Mouse (Mus musculus): ENCODE measurements around the gene Slc35e3. TPM values are rescaled to one million over a fixed set of nuclear protein-coding genes. Genes with fewer than 3 reads are reported as not detected.
"Not testable (repeated sequence)": the region's sequence is repeated elsewhere in the genome, so short reads cannot be mapped to it uniquely, and the experiment has no call there.

Slc35e3 gene
- polyA plus RNA-seq, 1 experiment from 2014 or later: 22.1 TPM

DNA sequence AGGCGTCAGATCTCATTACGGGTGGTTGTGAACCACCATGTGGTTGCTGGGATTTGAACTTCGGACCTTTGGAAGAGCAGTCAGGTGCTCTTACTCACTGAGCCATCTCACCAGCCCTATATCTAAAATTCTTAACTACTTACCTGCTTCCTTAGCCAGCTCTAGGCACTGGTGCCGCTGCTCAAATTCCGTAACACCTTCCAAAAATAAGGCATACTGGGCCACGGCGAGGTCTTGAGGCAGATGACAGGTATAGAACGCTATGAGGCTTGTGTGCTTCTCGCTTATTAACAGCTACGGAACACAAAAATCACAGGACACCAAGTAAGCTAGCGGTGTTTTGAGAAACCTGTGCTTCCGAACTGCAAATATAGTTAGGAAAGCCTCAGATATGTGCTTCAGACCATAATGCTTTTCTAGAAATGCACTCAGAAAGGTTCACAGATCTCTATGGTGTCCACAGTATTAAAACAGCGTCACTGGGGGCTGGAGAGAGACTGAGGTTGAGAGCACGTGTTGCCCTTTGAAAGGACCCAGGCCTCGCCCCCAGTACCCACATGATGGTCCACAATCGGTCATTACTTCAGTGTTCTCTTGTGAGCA lies 17.5 kb upstream of the Slc35e3 start:
- peaks cover 100% of the 10 kb centered on the region for H3K36me3 ChIP-seq
- 95% methylated on average over 16 of the region's 16 CpGs for WGBS
- no peak overlapping the region for H3K27ac ChIP-seq
- no peak for DNase-seq (ENCODE audit: low spot score)
- no peaks in the 10 kb centered on the region for H3K27me3 ChIP-seq (ENCODE audit: low read depth, poor library complexity, severe bottlenecking)
- H3K9me3 ChIP-seq (replicated peaks): no peaks in the 10 kb centered on the region
- no peaks in the 10 kb centered on the region for H3K4me1 ChIP-seq
- H3K4me3 ChIP-seq: no peak overlapping the region

DNA sequence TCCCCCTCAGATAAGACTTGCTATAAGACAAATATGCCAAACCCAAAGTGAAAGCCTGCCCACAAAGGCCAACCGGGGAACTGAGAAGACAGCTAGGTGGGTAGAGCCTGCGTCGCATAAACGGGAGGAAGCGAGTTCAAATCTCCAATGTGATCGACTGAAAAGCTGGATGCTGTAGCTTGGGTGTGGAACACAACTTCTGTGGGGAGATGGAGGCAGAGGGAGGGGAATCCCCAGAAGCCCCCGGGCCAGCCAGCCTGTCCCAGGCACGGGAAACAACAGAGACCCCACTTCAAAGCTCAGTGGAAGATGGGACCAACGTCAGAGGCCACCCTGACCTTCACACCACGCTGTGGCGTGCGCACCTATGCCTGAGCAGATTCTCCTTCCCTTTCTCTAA lies 16.8 kb upstream of the Slc35e3 start:
- H3K9me3 ChIP-seq (replicated peaks): no peaks in the 10 kb centered on the region
- H3K4me1 ChIP-seq: no peaks in the 10 kb centered on the region
- no peak overlapping the region for H3K4me3 ChIP-seq
- no peak overlapping the region for H3K27ac ChIP-seq
- DNase-seq (ENCODE audit: low spot score): no peak
- H3K27me3 ChIP-seq (ENCODE audit: low read depth, poor library complexity, severe bottlenecking): no peaks in the 10 kb centered on the region
- 97% methylated on average over 12 of the region's 12 CpGs for WGBS
- H3K36me3 ChIP-seq: peaks cover 100% of the 10 kb centered on the region

DNA sequence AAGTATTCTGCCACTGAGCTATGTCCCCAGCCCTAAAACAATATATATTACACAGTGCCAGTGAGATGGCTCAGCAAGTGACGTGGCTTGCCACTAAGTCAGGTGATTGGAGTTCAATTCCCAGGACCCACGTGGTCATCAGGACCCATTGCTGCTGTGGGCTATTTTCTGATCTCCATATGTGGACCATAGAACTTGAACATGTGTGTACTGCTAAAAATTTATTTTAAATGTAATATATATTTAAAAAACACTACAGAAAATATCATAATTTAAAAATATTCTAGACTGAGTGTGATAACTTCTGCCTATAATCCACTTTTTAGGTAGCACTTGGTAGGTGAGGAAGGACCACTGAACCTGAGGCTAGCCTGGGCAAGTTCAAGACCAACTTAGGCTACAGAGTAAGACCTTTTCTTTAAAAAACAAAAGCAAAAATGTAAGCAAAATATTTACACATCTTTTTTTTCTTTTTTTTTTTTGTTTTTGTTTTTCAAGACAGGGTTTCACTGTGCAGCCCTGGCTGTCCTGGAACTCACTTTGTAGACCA lies 16.2 kb upstream of the Slc35e3 start:
- WGBS: 94% methylated on average over 2 of the region's 2 CpGs
- H3K36me3 ChIP-seq: peaks cover 100% of the 10 kb centered on the region

DNA sequence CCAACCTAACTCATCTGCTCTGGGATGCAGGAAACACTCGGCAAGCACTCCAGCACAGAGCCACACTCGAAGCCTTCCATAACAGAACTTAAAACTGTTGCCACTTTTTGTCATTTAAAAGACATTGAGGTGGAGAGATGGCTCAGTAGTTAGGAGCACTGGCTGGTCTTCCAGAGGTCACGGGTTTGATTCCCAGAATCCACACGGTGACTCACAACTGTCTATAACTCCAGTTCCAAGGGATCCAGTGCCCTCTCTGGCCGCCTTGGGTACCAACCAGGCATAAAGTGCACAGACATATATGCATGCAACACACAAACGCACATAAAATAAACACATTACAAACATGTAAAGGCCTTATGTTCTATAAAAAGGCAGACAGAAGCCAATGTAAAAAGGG lies 15.4 kb upstream of the Slc35e3 start:
- no peak overlapping the region for H3K27ac ChIP-seq

More for the DNA sequence above, 16.2 kb upstream of the Slc35e3 start:
- Histone ChIP-seq H3K9me3 (replicated peaks) (no peaks in the 10 kb centered on the region), H3K27me3 (ENCODE audit: low read depth, poor library complexity, severe bottlenecking) (no peaks in the 10 kb centered on the region), H3K4me1 (no peaks in the 10 kb centered on the region), H3K4me3 (no peak overlapping the region), H3K27ac (no peak overlapping the region)
- DNase-seq (ENCODE audit: low spot score): no peak

DNA sequence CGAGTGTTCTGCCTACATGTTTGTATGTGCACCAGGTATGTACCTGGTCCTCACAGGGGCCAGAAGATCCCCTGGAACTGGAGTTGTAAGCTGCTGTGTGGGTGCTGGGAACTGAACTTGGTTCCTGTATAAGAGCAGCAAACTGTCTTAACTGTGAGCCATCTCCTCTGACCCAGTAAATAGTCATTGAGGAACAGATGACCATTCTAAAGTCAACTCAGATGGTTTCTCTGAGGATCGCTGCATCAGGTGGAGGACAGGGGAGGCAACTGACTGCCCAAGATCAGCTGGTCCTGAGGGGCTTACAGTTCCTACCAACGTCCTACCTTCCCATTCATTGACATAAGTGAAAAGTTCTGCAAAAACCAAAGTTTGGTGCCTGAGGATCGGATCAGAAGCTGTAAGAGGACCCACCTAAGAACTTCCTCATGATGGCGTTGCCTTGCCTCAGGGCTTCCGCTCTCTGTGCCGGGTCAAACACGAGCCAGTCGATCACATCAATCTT lies 14.7 kb upstream of the Slc35e3 start:
- Histone ChIP-seq H3K27me3 (ENCODE audit: low read depth, poor library complexity, severe bottlenecking) (no peaks in the 10 kb centered on the region), H3K4me1 (no peaks in the 10 kb centered on the region)
- WGBS: 94% methylated on average over 9 of the region's 9 CpGs

More for the DNA sequence above, 15.4 kb upstream of the Slc35e3 start:
- peaks cover 100% of the 10 kb centered on the region for H3K36me3 ChIP-seq
- H3K27me3 ChIP-seq (ENCODE audit: low read depth, poor library complexity, severe bottlenecking): no peaks in the 10 kb centered on the region
- DNase-seq (ENCODE audit: low spot score): no peak
- H3K9me3 ChIP-seq (replicated peaks): no peaks in the 10 kb centered on the region
- H3K4me3 ChIP-seq: no peak overlapping the region
- H3K4me1 ChIP-seq: no peaks in the 10 kb centered on the region
- 96% methylated on average over 6 of the region's 6 CpGs for WGBS

DNA sequence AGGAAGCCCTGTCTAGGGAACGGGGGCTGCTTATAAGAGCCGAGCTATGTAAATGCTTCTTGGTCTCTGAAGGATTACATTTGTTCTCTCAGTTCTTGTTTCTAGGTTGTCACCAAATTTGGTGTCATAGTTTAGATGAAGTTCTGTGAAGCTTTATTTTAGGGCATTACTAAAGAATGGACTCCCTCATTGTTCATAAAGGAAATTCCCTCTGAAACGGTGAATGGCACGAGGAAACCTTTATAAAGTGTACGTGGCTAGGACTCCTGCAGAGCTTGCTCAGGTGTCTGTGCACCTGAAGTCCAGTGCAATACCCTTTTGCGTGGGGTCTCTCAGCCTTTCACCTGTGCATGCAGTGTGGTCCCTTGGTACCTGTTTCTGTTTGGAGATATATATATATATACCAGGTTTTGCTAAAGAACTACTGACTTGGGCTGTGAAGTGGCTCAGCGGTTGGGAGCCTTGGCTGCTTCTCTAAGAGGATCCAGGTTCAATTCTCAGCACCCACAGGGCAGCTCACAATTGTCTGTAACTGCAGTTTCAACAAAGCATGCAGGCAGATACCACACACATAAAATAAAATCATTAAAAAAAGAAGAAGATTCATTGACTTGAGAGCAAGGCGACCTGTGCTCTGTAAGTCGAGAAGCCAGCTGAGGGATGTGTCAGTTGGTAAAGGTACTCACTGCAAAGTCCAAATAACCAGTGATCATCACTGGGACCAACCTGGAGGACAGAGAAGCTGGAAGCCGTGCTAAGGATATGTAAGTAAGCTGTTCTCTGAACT lies 13.9 kb upstream of the Slc35e3 start:
- Histone ChIP-seq H3K9me3 (replicated peaks) (no peaks in the 10 kb centered on the region), H3K36me3 (peaks cover 100% of the 10 kb centered on the region), H3K4me3 (no peak overlapping the region), H3K4me1 (no peaks in the 10 kb centered on the region), H3K27me3 (ENCODE audit: low read depth, poor library complexity, severe bottlenecking) (no peaks in the 10 kb centered on the region), H3K27ac (no peak overlapping the region)
- 95% methylated on average over 10 of the region's 10 CpGs for WGBS
- no peak for DNase-seq (ENCODE audit: low spot score)

More for the DNA sequence above, 14.7 kb upstream of the Slc35e3 start:
- no peak for DNase-seq (ENCODE audit: low spot score)
- H3K27ac ChIP-seq: no peak overlapping the region
- H3K36me3 ChIP-seq: peaks cover 100% of the 10 kb centered on the region
- no peaks in the 10 kb centered on the region for H3K9me3 ChIP-seq (replicated peaks)
- H3K4me3 ChIP-seq: no peak overlapping the region

DNA sequence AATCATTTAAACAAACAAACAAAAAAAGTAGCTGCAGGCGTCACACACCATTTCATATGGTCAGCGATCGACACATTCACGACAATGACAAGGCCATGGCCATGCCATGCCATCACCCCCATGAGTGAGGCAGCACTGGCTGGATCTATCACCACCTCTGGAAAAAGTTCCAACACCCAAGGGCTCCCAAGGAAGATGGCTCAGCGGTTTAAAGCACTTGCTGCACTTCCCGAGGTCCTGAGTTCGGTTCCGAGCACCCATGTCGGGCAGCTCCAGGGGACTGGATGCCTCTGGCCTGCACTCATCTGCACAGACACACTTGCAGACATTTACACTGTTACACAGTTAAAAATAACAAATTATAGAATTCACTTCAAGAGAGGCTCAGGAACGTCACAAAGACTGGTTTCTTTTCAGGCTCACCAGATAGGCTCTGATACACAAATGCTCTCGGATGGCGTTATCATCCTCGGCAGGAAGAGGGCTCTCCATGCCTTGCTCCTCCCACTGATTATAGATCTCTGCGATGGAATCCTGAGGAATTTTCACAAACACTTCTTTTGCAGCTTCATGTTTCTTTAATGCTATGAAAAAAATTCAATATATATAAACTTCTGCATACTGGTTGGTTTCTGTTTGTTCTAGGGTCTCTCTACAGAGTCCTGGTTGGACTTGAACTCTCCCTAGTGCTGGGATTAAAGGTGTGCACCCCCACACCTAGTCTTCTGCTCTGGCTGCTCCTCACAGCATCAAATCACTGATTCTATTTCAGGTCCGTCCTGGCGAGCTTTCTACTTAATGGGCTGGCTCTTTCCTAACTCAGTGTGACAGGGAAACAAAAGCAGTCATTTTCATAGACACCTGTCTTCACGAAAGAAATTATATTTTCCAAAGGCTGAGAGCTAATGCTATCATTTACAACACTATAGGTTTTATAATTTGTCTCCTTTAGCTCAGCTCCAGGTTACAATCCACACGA lies 12.9 kb upstream of the Slc35e3 start:
- Histone ChIP-seq H3K9me3 (replicated peaks) (no peaks in the 10 kb centered on the region), H3K4me1 (no peaks in the 10 kb centered on the region), H3K27ac (no peak overlapping the region), H3K4me3 (no peak overlapping the region), H3K36me3 (peaks cover 100% of the 10 kb centered on the region), H3K27me3 (ENCODE audit: low read depth, poor library complexity, severe bottlenecking) (no peaks in the 10 kb centered on the region)
- 92% methylated on average over 18 of the region's 18 CpGs for WGBS
- DNase-seq (ENCODE audit: low spot score): no peak

DNA sequence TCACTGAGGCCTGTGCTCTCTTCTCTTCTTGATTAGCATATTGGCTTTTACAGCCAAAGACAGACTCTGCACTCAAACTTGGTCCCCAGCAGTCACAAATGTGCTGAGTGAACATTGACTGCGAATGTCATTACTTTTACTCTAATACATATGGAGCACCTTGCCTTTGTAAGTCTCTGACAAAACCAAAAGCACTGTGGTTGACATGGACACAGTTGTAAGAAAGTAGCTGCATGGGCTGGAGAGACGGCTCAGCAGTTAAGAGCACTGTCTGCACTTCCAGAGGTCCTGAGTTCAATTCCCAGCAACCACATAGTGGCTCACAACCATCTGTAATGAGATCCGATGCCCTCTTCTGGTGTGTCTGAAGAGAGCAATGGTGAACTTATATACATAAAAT lies 12.2 kb upstream of the Slc35e3 start:
- WGBS: 95% methylated on average over 3 of the region's 3 CpGs

DNA sequence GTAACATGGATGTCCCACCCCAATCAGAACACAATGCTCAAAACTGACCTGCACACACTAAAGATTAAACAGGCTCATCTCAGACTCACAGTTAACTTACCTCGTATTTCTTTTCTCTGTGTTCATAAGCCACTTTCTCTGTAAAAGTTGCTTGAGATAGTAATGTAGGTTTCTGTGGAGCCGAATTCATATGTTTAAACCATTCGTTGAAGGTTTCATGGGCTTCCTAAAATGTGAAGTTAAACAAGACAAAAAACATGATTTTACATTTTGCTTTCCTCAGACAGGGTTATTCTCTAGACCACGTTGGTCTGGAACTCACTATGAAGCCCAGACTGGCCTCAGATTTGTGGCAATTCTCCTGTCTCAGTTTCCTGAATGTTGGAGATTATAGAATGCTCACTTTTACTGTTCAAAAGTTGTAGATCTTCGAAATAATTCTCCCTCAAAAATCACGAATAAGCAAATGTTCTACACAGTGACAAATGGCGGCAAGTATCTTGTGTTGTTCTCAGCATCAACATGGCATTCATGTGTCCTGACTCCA lies 11.7 kb upstream of the Slc35e3 start:
- Histone ChIP-seq H3K27me3 (ENCODE audit: low read depth, poor library complexity, severe bottlenecking) (no peaks in the 10 kb centered on the region), H3K27ac (no peak overlapping the region), H3K9me3 (replicated peaks) (no peaks in the 10 kb centered on the region), H3K4me1 (no peaks in the 10 kb centered on the region), H3K4me3 (no peak overlapping the region), H3K36me3 (peaks cover 98% of the 10 kb centered on the region)
- DNase-seq (ENCODE audit: low spot score): no peak
- 93% methylated on average over 7 of the region's 7 CpGs for WGBS

More for the DNA sequence above, 12.2 kb upstream of the Slc35e3 start:
- not testable (repeated sequence) for H3K27me3 ChIP-seq (ENCODE audit: low read depth, poor library complexity, severe bottlenecking); DNase-seq (ENCODE audit: low spot score); H3K27ac ChIP-seq; H3K9me3 ChIP-seq (replicated peaks); H3K4me3 ChIP-seq; H3K4me1 ChIP-seq
- H3K36me3 ChIP-seq: peaks cover 98% of the 10 kb centered on the region

DNA sequence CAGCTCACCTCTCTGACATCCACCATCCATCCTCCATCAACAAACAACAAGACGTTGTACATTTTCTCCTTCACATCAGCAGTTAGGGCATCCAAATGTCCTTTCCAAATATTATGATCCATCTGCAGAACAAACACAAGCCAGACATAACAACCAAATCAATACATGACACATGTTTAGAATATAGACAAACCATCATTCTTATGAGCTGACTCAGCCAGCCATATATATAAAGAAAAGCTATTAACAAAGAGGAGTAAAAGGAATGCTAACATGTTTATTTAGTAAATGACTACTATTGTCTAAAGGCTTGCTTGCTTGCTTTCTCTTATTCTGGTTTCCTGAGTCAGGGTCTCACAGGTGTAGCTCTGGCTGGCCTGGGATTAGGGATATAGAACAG lies 11.1 kb upstream of the Slc35e3 start:
- Histone ChIP-seq H3K4me1 (no peaks in the 10 kb centered on the region), H3K27ac (no peak overlapping the region), H3K27me3 (ENCODE audit: low read depth, poor library complexity, severe bottlenecking) (no peaks in the 10 kb centered on the region), H3K36me3 (peaks cover 98% of the 10 kb centered on the region), H3K9me3 (replicated peaks) (no peaks in the 10 kb centered on the region), H3K4me3 (no peak overlapping the region)
- no peak for DNase-seq (ENCODE audit: low spot score)
- 96% methylated on average over 1 of the region's 1 CpGs for WGBS

DNA sequence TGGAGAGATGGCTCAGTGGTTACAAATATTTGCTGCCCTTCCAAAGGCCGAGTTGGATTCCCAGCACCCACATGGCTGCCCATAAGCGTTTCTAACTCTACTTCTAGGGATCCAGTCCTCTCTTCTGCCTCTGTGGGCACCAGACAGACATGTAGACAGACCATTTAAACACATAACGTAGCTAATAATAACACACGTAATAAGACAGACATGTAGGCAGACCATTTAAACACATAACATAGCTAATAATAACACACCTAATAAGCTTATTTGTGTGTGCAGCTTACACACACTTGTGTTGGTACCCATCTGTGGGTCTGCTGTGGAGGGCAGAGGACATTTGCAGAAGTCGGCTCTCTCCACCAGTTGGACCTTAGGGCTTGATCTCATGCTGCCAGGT lies 10.6 kb upstream of the Slc35e3 start:
- no peak overlapping the region for H3K27ac ChIP-seq
- peaks cover 98% of the 10 kb centered on the region for H3K36me3 ChIP-seq
- 94% methylated on average over 5 of the region's 5 CpGs for WGBS
- no peaks in the 10 kb centered on the region for H3K4me1 ChIP-seq
- H3K27me3 ChIP-seq (ENCODE audit: low read depth, poor library complexity, severe bottlenecking): no peaks in the 10 kb centered on the region
- no peak overlapping the region for H3K4me3 ChIP-seq
- DNase-seq (ENCODE audit: low spot score): no peak
- H3K9me3 ChIP-seq (replicated peaks): no peaks in the 10 kb centered on the region

DNA sequence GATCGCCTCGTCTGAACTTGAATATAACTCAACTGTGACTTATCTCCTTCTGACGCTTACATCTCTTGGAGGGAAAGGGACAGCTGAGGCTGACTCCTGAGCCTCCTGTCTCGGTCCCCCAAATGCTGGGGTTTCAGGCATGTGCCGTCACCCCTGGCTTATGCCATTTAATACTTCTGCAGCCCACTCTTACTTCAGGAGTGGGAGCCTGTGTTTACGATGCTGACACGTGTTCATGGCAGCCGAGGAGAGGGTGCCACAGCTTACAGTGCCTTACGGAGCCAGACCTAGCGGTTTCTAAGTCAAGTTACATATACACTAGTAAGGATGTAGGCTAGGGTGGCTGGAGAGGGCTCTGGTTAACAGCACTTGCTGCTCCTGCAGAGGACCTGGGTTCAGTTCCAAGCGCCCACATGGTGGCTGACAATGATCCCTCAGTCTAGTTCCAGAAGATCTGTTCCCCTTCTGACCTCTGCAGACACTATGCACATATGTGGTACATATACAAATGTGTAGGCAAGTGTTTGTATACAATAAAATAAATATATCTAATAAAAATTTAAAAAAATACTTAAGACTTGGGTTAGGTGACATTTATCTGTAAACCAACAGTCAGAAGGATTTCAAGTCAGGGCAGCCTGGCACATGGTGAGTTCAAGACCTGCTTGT lies 9.8 kb upstream of the Slc35e3 start:
- H3K27me3 ChIP-seq (ENCODE audit: low read depth, poor library complexity, severe bottlenecking): no peaks in the 10 kb centered on the region
- no peaks in the 10 kb centered on the region for H3K9me3 ChIP-seq (replicated peaks)
- H3K27ac ChIP-seq: no peak overlapping the region
- H3K4me3 ChIP-seq: no peak overlapping the region
- no peak for DNase-seq (ENCODE audit: low spot score)
- 95% methylated on average over 11 of the region's 11 CpGs for WGBS
- H3K36me3 ChIP-seq: peaks cover 98% of the 10 kb centered on the region
- H3K4me1 ChIP-seq: no peaks in the 10 kb centered on the region

Data from limb, embryonic 10.5 days (tissue).